Mouse (Mus musculus): ENCODE results near the gene Hist1h2bl. TPM values are rescaled to one million over a fixed set of nuclear protein-coding genes. Genes with fewer than 3 reads are reported as not detected.
"Not testable (repeated sequence)": the region's sequence is repeated elsewhere in the genome, so short reads cannot be mapped to it uniquely, and the experiment has no call there.

Gene Hist1h2bl
- polyA plus RNA-seq, 1 experiment from 2014 or later = 2.9 TPM

- Histone ChIP-seq H3K4me3 (ENCODE audit: low read depth, low read length) (peak within 1 kb of the TSS; percentile 56), H3K9ac (ENCODE audit: low read length) (peak within 1 kb of the TSS; percentile 76), H3K4me2 (ENCODE audit: low read depth, severe bottlenecking) (peak within 1 kb of the TSS; percentile 83), H3K27ac (replicated peaks; ENCODE audit: low read depth, low read length) (peak within 1 kb of the TSS; percentile 98)
- not testable (repeated sequence) for H3K9me3 ChIP-seq (ENCODE audit: control insufficient read depth, low read length); H3K36me3 ChIP-seq (ENCODE audit: control insufficient read depth, insufficient read depth, low read length); H3K27me3 ChIP-seq (ENCODE audit: control insufficient read depth, insufficient read depth, low read length); H3K4me1 ChIP-seq (ENCODE audit: control insufficient read depth, insufficient read depth, low read length)
- peak; percentile 88 for ATAC-seq (ENCODE audit: insufficient number of reproducible peaks, low FRiP score, low TSS enrichment, low read depth)
- peak; percentile 99 for DNase-seq (ENCODE audit: low spot score)
- under 1% methylated on average over 41 of the region's 56 CpGs for WGBS
Measured at GRCm38 (mm10) chr13:21750159-21751017, 34.4 kb upstream of the Hist1h2bl start, which contains the start of gene Hist1h4k. TSS of gene Hist1h4k (minus strand) at chr13:21750505.

- DNase-seq (ENCODE audit: low spot score) (peak; percentile 67), ATAC-seq (ENCODE audit: insufficient number of reproducible peaks, low FRiP score, low TSS enrichment, low read depth) (no peak)
- Histone ChIP-seq H3K4me2 (ENCODE audit: low read depth, severe bottlenecking) (peak overlapping the region; percentile 83), H3K27me3 (ENCODE audit: control insufficient read depth, insufficient read depth, low read length) (no peaks in the 10 kb centered on the region), H3K4me3 (ENCODE audit: low read depth, low read length) (peak overlapping the region; percentile 56), H3K9ac (ENCODE audit: low read length) (peak overlapping the region; percentile 76), H3K36me3 (ENCODE audit: control insufficient read depth, insufficient read depth, low read length) (no peaks in the 10 kb centered on the region), H3K4me1 (ENCODE audit: control insufficient read depth, insufficient read depth, low read length) (no peaks in the 10 kb centered on the region), H3K9me3 (ENCODE audit: control insufficient read depth, low read length) (no peaks in the 10 kb centered on the region), H3K27ac (replicated peaks; ENCODE audit: low read depth, low read length) (peak overlapping the region; percentile 98)
- 5% methylated on average over 5 of the region's 5 CpGs for WGBS
Measured at GRCm38 (mm10) chr13:21749387-21750158, 33.6 kb upstream of the Hist1h2bl start.

- no peak for DNase-seq (ENCODE audit: low spot score)
- Histone ChIP-seq H3K27me3 (ENCODE audit: control insufficient read depth, insufficient read depth, low read length) (no peaks in the 10 kb centered on the region), H3K9me3 (ENCODE audit: control insufficient read depth, low read length) (no peaks in the 10 kb centered on the region), H3K4me2 (ENCODE audit: low read depth, severe bottlenecking) (no peak overlapping the region), H3K9ac (ENCODE audit: low read length) (no peak overlapping the region), H3K27ac (replicated peaks; ENCODE audit: low read depth, low read length) (no peak overlapping the region), H3K4me1 (ENCODE audit: control insufficient read depth, insufficient read depth, low read length) (no peaks in the 10 kb centered on the region), H3K4me3 (ENCODE audit: low read depth, low read length) (no peak overlapping the region), H3K36me3 (ENCODE audit: control insufficient read depth, insufficient read depth, low read length) (no peaks in the 10 kb centered on the region)
- no peak for ATAC-seq (ENCODE audit: insufficient number of reproducible peaks, low FRiP score, low TSS enrichment, low read depth)
- 87% methylated on average over 1 of the region's 1 CpGs for WGBS
Measured at GRCm38 (mm10) chr13:21745006-21745405, 29.1 kb upstream of the Hist1h2bl start.

- peak within 1 kb of the TSS; percentile 38 for H3K4me3 ChIP-seq (ENCODE audit: low read depth, low read length)
- under 1% methylated on average over 43 of the region's 56 CpGs for WGBS
Measured at GRCm38 (mm10) chr13:21734906-21735767, 19.2 kb upstream of the Hist1h2bl start, which contains the start of gene Hist1h4j. TSS of gene Hist1h4j (plus strand) at chr13:21735064.

GRCm38 (mm10) chr13:21734010-21734905, 18.3 kb upstream of the Hist1h2bl start:
- H3K9me3 ChIP-seq (ENCODE audit: control insufficient read depth, low read length) = no peaks in the 10 kb centered on the region
- no peaks in the 10 kb centered on the region for H3K4me1 ChIP-seq (ENCODE audit: control insufficient read depth, insufficient read depth, low read length)
- H3K27me3 ChIP-seq (ENCODE audit: control insufficient read depth, insufficient read depth, low read length) = no peaks in the 10 kb centered on the region
- DNase-seq (ENCODE audit: low spot score) (peak; percentile 87), ATAC-seq (ENCODE audit: insufficient number of reproducible peaks, low FRiP score, low TSS enrichment, low read depth) (peak; percentile 77)
- peak overlapping the region; percentile 52 for H3K4me2 ChIP-seq (ENCODE audit: low read depth, severe bottlenecking)
- peak overlapping the region; percentile 98 for H3K27ac ChIP-seq (replicated peaks; ENCODE audit: low read depth, low read length)
- peak overlapping the region; percentile 38 for H3K4me3 ChIP-seq (ENCODE audit: low read depth, low read length)
- WGBS = under 1% methylated on average over 21 of the region's 21 CpGs
- peak overlapping the region; percentile 90 for H3K9ac ChIP-seq (ENCODE audit: low read length)
- H3K36me3 ChIP-seq (ENCODE audit: control insufficient read depth, insufficient read depth, low read length) = no peaks in the 10 kb centered on the region

More at GRCm38 (mm10) chr13:21734906-21735767, 19.2 kb upstream of the Hist1h2bl start, which contains the start of gene Hist1h4j:
- DNase-seq (ENCODE audit: low spot score) (peak; percentile 99), ATAC-seq (ENCODE audit: insufficient number of reproducible peaks, low FRiP score, low TSS enrichment, low read depth) (peak; percentile 92)
- not testable (repeated sequence) for H3K27me3 ChIP-seq (ENCODE audit: control insufficient read depth, insufficient read depth, low read length); H3K9me3 ChIP-seq (ENCODE audit: control insufficient read depth, low read length); H3K36me3 ChIP-seq (ENCODE audit: control insufficient read depth, insufficient read depth, low read length); H3K4me1 ChIP-seq (ENCODE audit: control insufficient read depth, insufficient read depth, low read length)
- Histone ChIP-seq H3K9ac (ENCODE audit: low read length) (peak within 1 kb of the TSS; percentile 90), H3K4me2 (ENCODE audit: low read depth, severe bottlenecking) (peak within 1 kb of the TSS; percentile 52), H3K27ac (replicated peaks; ENCODE audit: low read depth, low read length) (peak within 1 kb of the TSS; percentile 98)

- no peaks in the 10 kb centered on the region for H3K4me1 ChIP-seq (ENCODE audit: control insufficient read depth, insufficient read depth, low read length)
- no peaks in the 10 kb centered on the region for H3K36me3 ChIP-seq (ENCODE audit: control insufficient read depth, insufficient read depth, low read length)
- H3K9ac ChIP-seq (ENCODE audit: low read length) = peak overlapping the region; percentile 90
- H3K27me3 ChIP-seq (ENCODE audit: control insufficient read depth, insufficient read depth, low read length) = no peaks in the 10 kb centered on the region
- ATAC-seq (ENCODE audit: insufficient number of reproducible peaks, low FRiP score, low TSS enrichment, low read depth) (peak; percentile 26), DNase-seq (ENCODE audit: low spot score) (peak; percentile 64)
- WGBS = 70% methylated on average over 5 of the region's 5 CpGs
- peak overlapping the region; percentile 98 for H3K27ac ChIP-seq (replicated peaks; ENCODE audit: low read depth, low read length)
- H3K4me3 ChIP-seq (ENCODE audit: low read depth, low read length) = no peak overlapping the region
- H3K4me2 ChIP-seq (ENCODE audit: low read depth, severe bottlenecking) = no peak overlapping the region
- no peaks in the 10 kb centered on the region for H3K9me3 ChIP-seq (ENCODE audit: control insufficient read depth, low read length)
Measured at GRCm38 (mm10) chr13:21733466-21733865, 17.5 kb upstream of the Hist1h2bl start.

GRCm38 (mm10) chr13:21729544-21729943, 13.6 kb upstream of the Hist1h2bl start:
- no peak for DNase-seq (ENCODE audit: low spot score)
- Histone ChIP-seq H3K9ac (ENCODE audit: low read length) (no peak overlapping the region), H3K9me3 (ENCODE audit: control insufficient read depth, low read length) (no peaks in the 10 kb centered on the region), H3K4me3 (ENCODE audit: low read depth, low read length) (no peak overlapping the region), H3K27ac (replicated peaks; ENCODE audit: low read depth, low read length) (no peak overlapping the region), H3K36me3 (ENCODE audit: control insufficient read depth, insufficient read depth, low read length) (no peaks in the 10 kb centered on the region), H3K4me2 (ENCODE audit: low read depth, severe bottlenecking) (no peak overlapping the region), H3K4me1 (ENCODE audit: control insufficient read depth, insufficient read depth, low read length) (no peaks in the 10 kb centered on the region), H3K27me3 (ENCODE audit: control insufficient read depth, insufficient read depth, low read length) (no peaks in the 10 kb centered on the region)
- ATAC-seq (ENCODE audit: insufficient number of reproducible peaks, low FRiP score, low TSS enrichment, low read depth) = no peak
- 47% methylated on average over 1 of the region's 1 CpGs for WGBS

All from limb, embryonic 11.5 days (tissue).